Mouse (Mus musculus) cerebellum, adult 11 months (tissue): ENCODE measurements around the gene Galntl6.

Source experiments
- DNase-seq: peaks from one replicate; pipeline ENCODE4 v3.0.0; 2022

The Galntl6 gene

GRCm38 (mm10) chr8:58912196-58912839 is at the start of gene Galntl6:
Gene Galntl6, minus strand, starts transcription at chr8:58912640.
- DNase-seq: peak; percentile 8

GRCm38 (mm10) chr8:58957195-58957739 is 44.8 kb upstream of the Galntl6 start:
- DNase-seq: no peak

GRCm38 (mm10) chr8:58943773-58944172 is 31.3 kb upstream of the Galntl6 start:
- DNase-seq: no peak

GRCm38 (mm10) chr8:58931066-58931465 is 18.6 kb upstream of the Galntl6 start:
- no peak for DNase-seq

GRCm38 (mm10) chr8:58915142-58915541 is 2.7 kb upstream of the Galntl6 start:
- DNase-seq: no peak

- DNase-seq: no peak
These were observed 1.2 kb upstream of the Galntl6 start for GRCm38 (mm10) chr8:58913640-58913968.

GRCm38 (mm10) chr8:58912840-58913639 is 600 bp upstream of the Galntl6 start:
- peak; percentile 12 for DNase-seq

GRCm38 (mm10) chr8:58911677-58912076 is 763 bp downstream of the Galntl6 start, which contains the start of gene BC030500:
Gene BC030500, plus strand, starts transcription at chr8:58911755.
- DNase-seq: no peak

GRCm38 (mm10) chr8:58904465-58904864 is 8.0 kb downstream of the Galntl6 start:
- DNase-seq: no peak

GRCm38 (mm10) chr8:58895960-58896359 is 16.5 kb downstream of the Galntl6 start:
- no peak for DNase-seq

GRCm38 (mm10) chr8:58890591-58890990 is 21.8 kb downstream of the Galntl6 start:
- DNase-seq: no peak

GRCm38 (mm10) chr8:58886405-58886804 is 26.0 kb downstream of the Galntl6 start:
- DNase-seq: no peak

- no peak for DNase-seq
These were observed 88.1 kb downstream of the Galntl6 start for GRCm38 (mm10) chr8:58824347-58824746.

- no peak for DNase-seq
These were observed 107.2 kb downstream of the Galntl6 start for GRCm38 (mm10) chr8:58805190-58805589.

- DNase-seq: no peak
These were observed 110.6 kb downstream of the Galntl6 start for GRCm38 (mm10) chr8:58801847-58802246.

GRCm38 (mm10) chr8:58753769-58754168 is 158.7 kb downstream of the Galntl6 start:
- DNase-seq: no peak

GRCm38 (mm10) chr8:58737963-58738362 is 174.5 kb downstream of the Galntl6 start:
- DNase-seq: no peak

GRCm38 (mm10) chr8:58691761-58692160 is 220.7 kb downstream of the Galntl6 start:
- no peak for DNase-seq

GRCm38 (mm10) chr8:58677847-58678450 is 234.5 kb downstream of the Galntl6 start:
- DNase-seq: no peak

- peak; percentile 14 for DNase-seq
These were observed 243.4 kb downstream of the Galntl6 start for GRCm38 (mm10) chr8:58669075-58669474.

- no peak for DNase-seq
These were observed 252.4 kb downstream of the Galntl6 start for GRCm38 (mm10) chr8:58660019-58660418.

GRCm38 (mm10) chr8:58655631-58656030 is 256.8 kb downstream of the Galntl6 start:
- no peak for DNase-seq

GRCm38 (mm10) chr8:58606451-58606850 is 306.0 kb downstream of the Galntl6 start:
- DNase-seq: peak; percentile 2

- no peak for DNase-seq
These were observed 307.7 kb downstream of the Galntl6 start for GRCm38 (mm10) chr8:58604751-58605150.
